Mouse (Mus musculus) layer of hippocampus, adult 6 months (tissue): ENCODE measurements around the gene Sertad2. TPM values are rescaled to one million over a fixed set of nuclear protein-coding genes. Genes with fewer than 3 reads are reported as not detected.

Experiments used
- long read RNA-seq, 2 experiments: library from polyadenylated mRNA; unstranded; transcript quantifications; one replicate each; pipeline ENCODE4 v2.0.0; 2019 to 2020
- polyA plus RNA-seq: library from polyadenylated mRNA; unstranded; fragments of <200 nt; fragmentation: Nextera tagmentation; gene quantifications from 2 replicates; pipeline ENCODE4 v1.2.3, GENCODE M21; 2021

Sertad2 gene
- polyA plus RNA-seq, result 17.1 and 21.0 TPM in 2 replicates
- long read RNA-seq, experiment 1, full-length matches to known transcripts, result 17 of 34 reads
- long read RNA-seq, experiment 1, partial matches to known transcripts, result 5 of 34 reads
- long read RNA-seq, experiment 1, other reads (novel, unspliced or antisense), result 12 of 34 reads
- long read RNA-seq, experiment 2, full-length matches to known transcripts, result 35 of 46 reads
- long read RNA-seq, experiment 2, partial matches to known transcripts, result 0 of 46 reads
- long read RNA-seq, experiment 2, other reads (novel, unspliced or antisense), result 11 of 46 reads

GRCm38 (mm10) chr11:20542739-20543452 lies at the start of gene Sertad2:
Gene Sertad2, plus strand, starts transcription at chr11:20543253.

Other genes starting within 250 kb of the Sertad2 start
- 22.2 TPM in 2 replicates for gene Slc1a4, start 210.5 kb upstream of the Sertad2 start, polyA plus RNA-seq
- gene Aftph, start 198.3 kb downstream of the Sertad2 start, polyA plus RNA-seq, result 13.8 and 18.7 TPM in 2 replicates